Mouse (Mus musculus): ENCODE data around the gene Fam20c. TPM values are rescaled to one million over a fixed set of nuclear protein-coding genes. Genes with fewer than 3 reads are reported as not detected.

Fam20c gene
- polyA plus RNA-seq, 1 experiment from 2014 or later: 10.4 TPM

DNA sequence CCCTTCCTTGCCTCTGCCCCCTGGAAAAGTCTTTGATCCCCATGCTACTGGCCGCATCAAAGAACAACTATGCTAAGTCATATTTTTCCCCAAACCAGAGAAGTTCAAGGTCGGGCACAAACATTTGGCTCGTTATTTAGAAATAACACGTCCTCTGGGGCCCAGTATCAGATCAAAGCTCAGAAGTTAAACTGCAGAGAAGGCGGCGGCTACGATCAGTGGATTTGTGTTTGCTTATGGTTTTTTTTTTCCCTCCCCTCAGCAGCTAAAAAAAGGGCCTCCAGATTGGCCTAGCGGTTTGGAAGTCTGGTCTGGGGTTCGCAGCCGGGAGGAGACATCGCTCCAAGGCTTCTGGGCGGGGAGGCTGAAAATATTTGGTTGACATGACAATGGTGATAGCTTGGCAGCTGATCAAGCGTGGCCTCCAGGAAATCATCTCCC, 103.5 kb downstream of the Fam20c start:
- peak; percentile 7; the same call in 1 of the 2 replicates for ATAC-seq (replicated peaks; ENCODE audit: low FRiP score, low TSS enrichment, low read depth)
- no peak overlapping the region for H3K4me3 ChIP-seq (ENCODE audit: low read depth, low read length)
- no peak for DNase-seq (ENCODE audit: low spot score)
- no peaks in the 10 kb centered on the region for H3K36me3 ChIP-seq (ENCODE audit: control insufficient read depth, insufficient read depth, low read length)
- H3K27me3 ChIP-seq (replicated peaks; ENCODE audit: control insufficient read depth, insufficient read depth, low read length): no peaks in the 10 kb centered on the region
- H3K27ac ChIP-seq (ENCODE audit: low read depth): no peak overlapping the region
- no peaks in the 10 kb centered on the region for H3K9me3 ChIP-seq (ENCODE audit: control insufficient read depth, low read length)
- no peak overlapping the region for H3K4me2 ChIP-seq (ENCODE audit: low read length)
- H3K4me1 ChIP-seq (replicated peaks; ENCODE audit: control insufficient read depth, insufficient read depth, low read length): no peaks in the 10 kb centered on the region
- no peak overlapping the region for H3K9ac ChIP-seq (ENCODE audit: low read length)
- 52% methylated on average over 13 of the region's 13 CpGs for WGBS

Other genes with a start within 250 kb of the Fam20c start
- not detected in 2 replicates for gene 1700123K08Rik, start 189.8 kb upstream of the Fam20c start, polyA plus RNA-seq (2014; fragmentation: Nextera tagmentation; extraction: Ambion mirVana)
- gene Zfp68, start 134.8 kb upstream of the Fam20c start, polyA plus RNA-seq (2014; fragmentation: Nextera tagmentation; extraction: Ambion mirVana): 59.9 and 70.7 TPM in 2 replicates
- gene A430033K04Rik, start 131.7 kb upstream of the Fam20c start, polyA plus RNA-seq (2014; fragmentation: Nextera tagmentation; extraction: Ambion mirVana): 11.1 and 12.1 TPM in 2 replicates
- not detected in 2 replicates for gene Gm5294, start 65.6 kb downstream of the Fam20c start, polyA plus RNA-seq (2014; fragmentation: Nextera tagmentation; extraction: Ambion mirVana)
- 69.2 and 78.4 TPM in 2 replicates for gene Pdgfa, start 242.9 kb downstream of the Fam20c start, polyA plus RNA-seq (2014; fragmentation: Nextera tagmentation; extraction: Ambion mirVana)

All from intestine, embryonic 14.5 days (tissue).